In the genomic region with DNA sequence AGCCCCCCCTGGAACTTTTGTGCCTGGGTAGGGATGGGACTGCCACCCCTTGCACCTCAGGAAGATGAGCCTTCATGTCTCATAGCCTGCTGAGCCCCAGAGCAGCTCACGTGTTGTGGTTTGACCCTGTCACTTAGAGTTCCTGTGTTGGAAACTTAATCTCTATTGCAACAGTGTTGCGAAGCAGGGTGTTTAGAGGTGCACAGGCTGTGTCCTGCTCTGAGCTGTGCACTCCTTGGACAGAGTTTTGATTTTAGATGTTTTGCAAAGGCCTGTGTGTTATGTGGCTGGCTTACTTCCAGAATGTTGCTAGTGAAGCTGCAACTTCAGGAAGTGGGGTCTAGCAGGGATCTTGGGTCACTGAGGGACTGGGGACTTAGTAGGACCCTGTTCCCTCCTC, we compare ENCODE assay signal across 13 mouse cellular contexts. TPM values are rescaled to one million over a fixed set of nuclear protein-coding genes. Genes with fewer than 3 reads are reported as not detected.
DNase-seq lines count a peak whose midpoint lies in the region; ATAC-seq and TF ChIP-seq lines count a peak whose summit lies in the region.
"Had no signal": no experiment of that assay in that cellular context is flagged by ENCODE, and none has a peak within 500 bp of the region (broad histone marks: within the 10 kb centered on the region; RNA-seq: fewer than 3 reads in every experiment).

No protein-coding gene starts in this region.

- no peaks in the 10 kb centered on the region for H3K27me3 ChIP-seq in kidney, adult 2 months (replicated peaks; ENCODE audit: control insufficient read depth, insufficient read depth, low read length)
- H3K27me3 ChIP-seq in kidney, embryonic 15.5 days, result no peaks in the 10 kb centered on the region
- H3K27me3 ChIP-seq in spleen, adult 2 months (ENCODE audit: control insufficient read depth, insufficient read depth, low read length), result no peaks in the 10 kb centered on the region
- no peaks in the 10 kb centered on the region for H3K27me3 ChIP-seq in heart, adult 2 months (ENCODE audit: control insufficient read depth, insufficient read depth, low read length)
- H3K27me3 ChIP-seq: limb, embryonic 12.5 days; stomach, embryonic 15.5 days had no signal

- ATAC-seq in kidney, embryonic 15.5 days (replicated peaks; ENCODE audit: low FRiP score), result no peak
- ATAC-seq: midbrain, embryonic 16.5 days had no signal

- no peaks in the 10 kb centered on the region for H3K9me3 ChIP-seq in kidney, embryonic 15.5 days (replicated peaks)
- H3K9me3 ChIP-seq: limb, embryonic 12.5 days; stomach, embryonic 15.5 days had no signal

- H3K27ac ChIP-seq in kidney, adult 2 months (ENCODE audit: insufficient read depth, low read depth, low read length), result no peak overlapping the region
- H3K27ac ChIP-seq in kidney, embryonic 15.5 days, result no peak overlapping the region
- peak overlapping the region; percentile 67 for H3K27ac ChIP-seq in spleen, adult 2 months (ENCODE audit: insufficient read depth, low read length)
- H3K27ac ChIP-seq in heart, adult 2 months, result no peak overlapping the region
- H3K27ac ChIP-seq: limb, embryonic 12.5 days; stomach, embryonic 15.5 days had no signal

- no peak for TF ChIP-seq CTCF in kidney, adult 2 months (conservative IDR thresholded peaks at IDR 0.05; ENCODE audit: insufficient read depth, insufficient read length, low read depth, low read length)
- no peak for TF ChIP-seq CTCF in spleen, adult 2 months (IDR thresholded peaks at IDR 0.05; ENCODE audit: extremely low read depth, insufficient read depth, insufficient read length, insufficient replicate concordance)
- no peak for TF ChIP-seq CTCF in heart, adult 2 months (IDR thresholded peaks at IDR 0.05)

- no peaks in the 10 kb centered on the region for H3K4me1 ChIP-seq in kidney, adult 2 months (ENCODE audit: control insufficient read depth, insufficient read depth, low read length)
- peaks cover 18% of the 10 kb centered on the region for H3K4me1 ChIP-seq in kidney, embryonic 15.5 days
- peaks cover 21% of the 10 kb centered on the region; the same call in 1 of the 2 replicates for H3K4me1 ChIP-seq in spleen, adult 2 months (ENCODE audit: control insufficient read depth, insufficient read depth, insufficient read length)
- peaks cover 6% of the 10 kb centered on the region for H3K4me1 ChIP-seq in heart, adult 2 months (ENCODE audit: control insufficient read depth, insufficient read depth, low read length)

- H3K4me2 ChIP-seq in kidney, embryonic 15.5 days, result no peak overlapping the region
- H3K4me2 ChIP-seq: limb, embryonic 12.5 days; stomach, embryonic 15.5 days had no signal

- peak; percentile 27 for DNase-seq in kidney, adult 2 months
- peak; percentile 83 for DNase-seq in CD4-positive helper T cell, adult 2 months (ENCODE audit: low read depth, low spot score)
- peak; percentile 82 for DNase-seq in induced T-regulatory cell, adult 2 months (ENCODE audit: low read depth)
- peak; percentile 64 to 70 for DNase-seq in spleen, adult 2 months (ENCODE audit: low read depth in 1 of 2, low spot score in 2 of 2)
- DNase-seq in frontal cortex, postnatal 14 days (ENCODE audit: low spot score in 2 of 2), result no peak
- DNase-seq in c-Kit-positive CD71-positive TER-119-positive erythroid progenitor cells, embryonic 14.5 days (ENCODE audit: low spot score), result no peak
- DNase-seq in heart, adult 2 months, result no peak
- DNase-seq: adrenal gland, adult 2 months; cerebellum, adult 11 months had no signal

- H3K36me3 ChIP-seq in kidney, adult 2 months (ENCODE audit: control insufficient read depth, insufficient read depth, low read length), result no peaks in the 10 kb centered on the region
- no peaks in the 10 kb centered on the region for H3K36me3 ChIP-seq in kidney, embryonic 15.5 days
- H3K36me3 ChIP-seq in spleen, adult 2 months (ENCODE audit: control insufficient read depth, insufficient read depth, low read length), result no peaks in the 10 kb centered on the region
- no peaks in the 10 kb centered on the region for H3K36me3 ChIP-seq in heart, adult 2 months (ENCODE audit: control insufficient read depth, insufficient read depth, low read length)
- H3K36me3 ChIP-seq: limb, embryonic 12.5 days; stomach, embryonic 15.5 days had no signal

- 56% methylated on average over 2 of the region's 2 CpGs for WGBS in kidney, adult 2 months
- 29% methylated on average over 2 of the region's 2 CpGs for WGBS in kidney, embryonic 15.5 days
- 15% methylated on average over 2 of the region's 2 CpGs for WGBS in spleen, adult 2 months
- 72% methylated on average over 2 of the region's 2 CpGs for WGBS in heart, adult 2 months

- intact Hi-C loops in heart, adult 2 months (cut with DNase I), result no loop called here

- no peak overlapping the region for H3K4me3 ChIP-seq in kidney, adult 2 months (ENCODE audit: insufficient read depth, low read depth, low read length)
- no peak overlapping the region for H3K4me3 ChIP-seq in kidney, embryonic 15.5 days (replicated peaks)
- no peak overlapping the region for H3K4me3 ChIP-seq in spleen, adult 2 months (ENCODE audit: extremely low read depth, insufficient read depth, insufficient read length)
- no peak overlapping the region for H3K4me3 ChIP-seq in heart, adult 2 months
- H3K4me3 ChIP-seq: limb, embryonic 12.5 days; stomach, embryonic 15.5 days had no signal

- H3K79me2 ChIP-seq in heart, adult 2 months (replicated peaks; ENCODE audit: control insufficient read depth, insufficient read depth, low read length), result no peaks in the 10 kb centered on the region

- no peak for TF ChIP-seq EP300 in heart, adult 2 months (IDR thresholded peaks at IDR 0.05; ENCODE audit: insufficient read depth, low read depth, low read length)

- H3K9ac ChIP-seq in kidney, embryonic 15.5 days, result no peak overlapping the region
- no peak overlapping the region for H3K9ac ChIP-seq in heart, adult 2 months (ENCODE audit: low read depth, low read length)
- H3K9ac ChIP-seq: limb, embryonic 12.5 days; stomach, embryonic 15.5 days had no signal

- TF ChIP-seq POLR2A in kidney, adult 2 months (IDR thresholded peaks at IDR 0.05; ENCODE audit: low read depth, low read length), result no peak
- TF ChIP-seq POLR2A in spleen, adult 2 months (IDR thresholded peaks at IDR 0.05; ENCODE audit: low read depth, low read length), result no peak
- no peak for TF ChIP-seq POLR2A in heart, adult 2 months (IDR thresholded peaks at IDR 0.05; ENCODE audit: insufficient read depth, low read depth, low read length)

RNA-seq across cellular contexts. Expression of a gene that starts 4.1 kb away (rescaled TPM):
- 28.3 and 29.2 TPM in 2 replicates for polyA plus RNA-seq in kidney, adult 2 months (2012; rRNA removed)
- 31.0 and 33.5 TPM in 2 replicates for polyA plus RNA-seq in kidney, embryonic 15.5 days (2015; fragmentation: Nextera tagmentation; extraction: Ambion mirVana)
- polyA plus RNA-seq in spleen, adult 2 months (2012; rRNA removed), result 54.3 and 60.7 TPM in 2 replicates
- total RNA-seq in heart, adult 2 months (2021), result 100 to 1,000 TPM; 129 to 134 TPM
- polyA plus RNA-seq in heart, adult 2 months (2012; rRNA removed), result 85.2 and 133 TPM in 2 replicates

Comparison
In these comparisons a context has a peak if more than half of its experiments do, and no peak if none do; other contexts are left out.
1. DNase-seq: peak in kidney, adult 2 months (single experiment), CD4-positive helper T cell, adult 2 months (single experiment), induced T-regulatory cell, adult 2 months (single experiment) and spleen, adult 2 months (2 of 2); none in frontal cortex, postnatal 14 days (0 of 2), c-Kit-positive CD71-positive TER-119-positive erythroid progenitor cells, embryonic 14.5 days (single experiment) and heart, adult 2 months (0 of 2).